Mouse (Mus musculus): ENCODE data around the gene St3gal4.

GRCm38 (mm10) chr9:35018056-35018455 lies 101.0 kb downstream of the St3gal4 start:
- TF ChIP-seq CTCF (conservative IDR thresholded peaks at IDR 0.05 in 1 of 2, IDR thresholded peaks at IDR 0.05 in 1 of 2; ENCODE audit: low read depth in 2 of 2, low read length in 2 of 2) (no peak), ZC3H11A (IDR thresholded peaks at IDR 0.05; ENCODE audit: low read depth, low read length) (no peak), NELFE (IDR thresholded peaks at IDR 0.05; ENCODE audit: low read depth, low read length) (no peak), EP300 (IDR thresholded peaks at IDR 0.05; ENCODE audit: low read length) (no peak), POLR2A (IDR thresholded peaks at IDR 0.05; ENCODE audit: low read depth, low read length) (no peak), ETS1 (conservative IDR thresholded peaks at IDR 0.05; ENCODE audit: low read depth, low read length) (no peak), E2F4 (IDR thresholded peaks at IDR 0.05; ENCODE audit: insufficient replicate concordance, low read depth, low read length) (no peak), USF1 (IDR thresholded peaks at IDR 0.05; ENCODE audit: low read depth, low read length) (no peak), JUN (IDR thresholded peaks at IDR 0.05; ENCODE audit: insufficient read depth, low read depth, low read length) (no peak)
